Mouse (Mus musculus) layer of hippocampus, adult 8-10 months (tissue): ENCODE measurements around the gene Nt5c3b. TPM values are rescaled to one million over a fixed set of nuclear protein-coding genes. Genes with fewer than 3 reads are reported as not detected.

Experiments
- DNase-seq, 2 experiments: peaks; one replicate each; pipeline ENCODE4 v3.0.0; 2022; ENCODE audit warnings: low spot score in 2 of 2
- total RNA-seq, 4 experiments: library from RNA; stranded (reverse); gene quantifications; 2 replicates each; pipeline ENCODE4 v1.2.4; 2022

Nt5c3b gene
- total RNA-seq, 4 experiments from 2014 or later = 46.8 to 59.5 (median 50.4) TPM

- DNase-seq = no peak
Observed at GRCm38 (mm10) chr11:100428612-100429199, 12.9 kb downstream of the Nt5c3b start.

GRCm38 (mm10) chr11:100426820-100427219 lies 14.8 kb downstream of the Nt5c3b start:
- DNase-seq = no peak

GRCm38 (mm10) chr11:100425851-100426250 lies 15.8 kb downstream of the Nt5c3b start:
- DNase-seq = peak in 1 of 2 experiments; percentile 76

- DNase-seq = no peak
Observed at GRCm38 (mm10) chr11:100423836-100424235, 17.8 kb downstream of the Nt5c3b start.

- no peak for DNase-seq
Observed at GRCm38 (mm10) chr11:100421537-100421936, 20.1 kb downstream of the Nt5c3b start.

GRCm38 (mm10) chr11:100414914-100415822 lies 26.4 kb downstream of the Nt5c3b start, which contains the start of gene Fkbp10:
Fkbp10 (plus strand) TSS chr11:100415697.
- no peak for DNase-seq

- DNase-seq = peak in 1 of 2 experiments; percentile 74
Observed at GRCm38 (mm10) chr11:100414021-100414913, 27.3 kb downstream of the Nt5c3b start, which contains the start of gene P3h4. P3h4 (minus strand) TSS chr11:100414836.

- no peak for DNase-seq
Observed at GRCm38 (mm10) chr11:100413541-100413940, 28.1 kb downstream of the Nt5c3b start.

- no peak for DNase-seq
Observed at GRCm38 (mm10) chr11:100411736-100412135, 29.9 kb downstream of the Nt5c3b start.

GRCm38 (mm10) chr11:100409686-100410085 lies 31.9 kb downstream of the Nt5c3b start:
- no peak for DNase-seq

- no peak for DNase-seq
Observed at GRCm38 (mm10) chr11:100408835-100409462, 32.7 kb downstream of the Nt5c3b start.

GRCm38 (mm10) chr11:100408076-100408834 lies 33.4 kb downstream of the Nt5c3b start:
- DNase-seq = peak in 1 of 2 experiments; percentile 68

- no peak for DNase-seq
Observed at GRCm38 (mm10) chr11:100406995-100407705, 34.5 kb downstream of the Nt5c3b start.

GRCm38 (mm10) chr11:100406273-100406672 lies 35.3 kb downstream of the Nt5c3b start:
- no peak for DNase-seq

GRCm38 (mm10) chr11:100404456-100405074 lies 37.0 kb downstream of the Nt5c3b start:
- no peak for DNase-seq

GRCm38 (mm10) chr11:100403445-100404134 lies 38.0 kb downstream of the Nt5c3b start:
- DNase-seq = no peak

GRCm38 (mm10) chr11:100402682-100403081 lies 38.9 kb downstream of the Nt5c3b start:
- DNase-seq = no peak

GRCm38 (mm10) chr11:100402240-100402639 lies 39.4 kb downstream of the Nt5c3b start:
- DNase-seq = no peak
